Mouse (Mus musculus) C3H10T1/2 (cell line): ENCODE results near the gene Traf4. TPM values are rescaled to one million over a fixed set of nuclear protein-coding genes. Genes with fewer than 3 reads are reported as not detected.

Experiments
- polyA plus RNA-seq, 2 experiments: library from polyadenylated mRNA; unstranded; fragments of >200 nt; fragmentation: generic; extraction: Trizol; gene quantifications; one replicate each; pipeline ENCODE4 v1.2.1; 2012; ENCODE audit warnings: missing spikeins in 2 of 2

The Traf4 gene
- 10 to 100 TPM; 47.2 to 71.6 TPM for polyA plus RNA-seq

GRCm38 (mm10) chr11:78164924-78165760 lies at the start of gene Traf4:
Gene Traf4 (minus strand): TSS chr11:78165589.

GRCm38 (mm10) chr11:78193113-78193512 lies 27.7 kb upstream of the Traf4 start, which contains the start of gene Proca1:
Gene Proca1 (plus strand): TSS chr11:78193392.

GRCm38 (mm10) chr11:78188331-78189233 lies 23.2 kb upstream of the Traf4 start, which contains the start of gene Rab34:
Gene Rab34 (plus strand): TSS chr11:78188430.

GRCm38 (mm10) chr11:78182961-78183844 lies 17.8 kb upstream of the Traf4 start, which contains the start of gene Rpl23a:
Gene Rpl23a (minus strand): TSS chr11:78183584.

GRCm38 (mm10) chr11:78176402-78176862 lies 11.0 kb upstream of the Traf4 start, which contains the start of the genes Nek8 and Tlcd1:
Gene Nek8 (minus strand): TSS chr11:78176675.
Gene Tlcd1 (plus strand): TSS chr11:78176711.

Other genes with a start within 250 kb of the Traf4 start
- gene Sez6, start 234.8 kb downstream of the Traf4 start, polyA plus RNA-seq, result not detected
- gene Phf12, start 182.8 kb downstream of the Traf4 start, polyA plus RNA-seq, result 10 to 100 TPM in 1 of 2 experiments, 1 to 10 TPM in 1; 7.7 to 27.1 TPM
- 10 to 100 TPM; 14.3 to 26.1 TPM for gene Dhrs13, start 133.3 kb downstream of the Traf4 start, polyA plus RNA-seq
- gene Flot2, start 127.7 kb downstream of the Traf4 start, polyA plus RNA-seq, result 10 to 100 TPM; 68.0 to 85.1 TPM
- gene Eral1, start 85.2 kb downstream of the Traf4 start, polyA plus RNA-seq, result 10 to 100 TPM; 15.1 to 27.9 TPM
- 10 to 100 TPM in 1 of 2 experiments, 1 to 10 TPM in 1; 5.8 to 13.0 TPM for gene Fam222b, start 70.9 kb downstream of the Traf4 start, polyA plus RNA-seq
- gene Nek8, start 11.1 kb upstream of the Traf4 start, polyA plus RNA-seq, result 10 to 100 TPM in 1 of 2 experiments, 1 to 10 TPM in 1; 7.0 to 20.5 TPM
- 10 to 100 TPM; 16.0 to 28.6 TPM for gene Tlcd1, start 11.1 kb upstream of the Traf4 start, polyA plus RNA-seq
- 1,000 to 10,000 TPM; 3,235 to 5,071 TPM for gene Rpl23a, start 18.0 kb upstream of the Traf4 start, polyA plus RNA-seq
- 100 to 1,000 TPM; 162 to 164 TPM for gene Rab34, start 22.8 kb upstream of the Traf4 start, polyA plus RNA-seq
- under 1 TPM; 0.04 to 0.46 TPM for gene Proca1, start 27.8 kb upstream of the Traf4 start, polyA plus RNA-seq
- 100 to 1,000 TPM in 1 of 2 experiments, 10 to 100 TPM in 1; 51.3 to 208 TPM for gene Sdf2, start 80.2 kb upstream of the Traf4 start, polyA plus RNA-seq
- 10 to 100 TPM in 1 of 2 experiments, 1 to 10 TPM in 1; 8.9 to 57.5 TPM for gene Supt6, start 80.4 kb upstream of the Traf4 start, polyA plus RNA-seq
- 10 to 100 TPM; 20.6 to 56.8 TPM for gene 2610507B11Rik, start 96.2 kb upstream of the Traf4 start, polyA plus RNA-seq
- under 1 TPM in 1 of 2 experiments, not detected in 1; 0.22 TPM for gene BC030499, start 125.3 kb upstream of the Traf4 start, polyA plus RNA-seq
- gene Spag5, start 135.9 kb upstream of the Traf4 start, polyA plus RNA-seq, result 10 to 100 TPM in 1 of 2 experiments, 1 to 10 TPM in 1; 8.1 to 38.0 TPM
- under 1 TPM; 0.09 to 0.91 TPM for gene Aldoc, start 157.4 kb upstream of the Traf4 start, polyA plus RNA-seq
- 10 to 100 TPM; 30.3 to 84.7 TPM for gene Pigs, start 162.8 kb upstream of the Traf4 start, polyA plus RNA-seq
- 10 to 100 TPM; 22.4 to 75.8 TPM for gene Unc119, start 177.9 kb upstream of the Traf4 start, polyA plus RNA-seq
- gene Foxn1, start 221.0 kb upstream of the Traf4 start, polyA plus RNA-seq, result under 1 TPM; 0.02 to 0.05 TPM